Mouse (Mus musculus) T-helper 1 cell (primary cell): ENCODE results near the gene B430306N03Rik.

Source experiments
- in situ Hi-C: fragments of 300-600 bp; cut with MboI, MseI; formaldehyde crosslinking; loops from one replicate; pipeline ENCODE4 v1.15.1; 2025; ENCODE audit warnings: high pct_unique_total_duplicates

The B430306N03Rik gene

DNA sequence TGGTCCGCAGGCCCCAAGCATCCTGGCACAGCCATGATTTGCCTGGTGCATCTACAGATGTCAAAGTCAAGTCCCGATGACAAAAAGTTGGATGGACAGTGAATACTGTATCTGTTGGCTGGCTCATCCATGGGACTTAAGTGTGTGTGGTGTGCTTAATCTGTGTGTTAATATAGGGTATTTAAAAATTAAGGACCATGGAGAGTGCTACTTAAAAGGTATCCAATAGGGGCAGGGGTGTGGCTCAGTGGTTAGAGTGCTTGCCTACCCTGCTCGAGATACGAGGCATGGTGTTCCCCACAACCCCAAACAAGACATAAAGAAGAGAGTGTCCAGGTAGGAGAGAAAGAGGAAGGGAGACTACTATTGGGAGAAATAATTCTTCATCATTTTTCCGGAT, 14.1 kb upstream of the B430306N03Rik start:
- in situ Hi-C loops, result no loop called here

DNA sequence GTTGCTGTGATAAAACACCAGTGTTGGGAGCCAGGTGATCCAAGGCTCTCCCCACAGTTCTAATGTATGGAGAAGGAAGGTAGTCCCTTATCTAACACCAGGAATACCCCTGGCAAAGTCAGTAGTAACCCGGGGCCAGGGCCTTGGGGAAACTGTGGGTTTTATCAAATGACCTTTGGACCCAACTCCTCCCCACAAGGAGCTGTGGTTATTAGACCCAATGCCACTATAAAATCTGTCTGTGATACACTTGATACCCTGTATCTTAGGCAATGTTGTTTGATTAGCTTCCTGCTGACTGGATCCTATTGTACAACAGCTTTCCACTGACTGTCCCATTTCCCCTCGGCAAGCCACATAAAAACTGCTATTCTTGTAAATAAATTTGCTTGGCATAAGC, 3.8 kb upstream of the B430306N03Rik start:
- in situ Hi-C loops, result no loop called here

DNA sequence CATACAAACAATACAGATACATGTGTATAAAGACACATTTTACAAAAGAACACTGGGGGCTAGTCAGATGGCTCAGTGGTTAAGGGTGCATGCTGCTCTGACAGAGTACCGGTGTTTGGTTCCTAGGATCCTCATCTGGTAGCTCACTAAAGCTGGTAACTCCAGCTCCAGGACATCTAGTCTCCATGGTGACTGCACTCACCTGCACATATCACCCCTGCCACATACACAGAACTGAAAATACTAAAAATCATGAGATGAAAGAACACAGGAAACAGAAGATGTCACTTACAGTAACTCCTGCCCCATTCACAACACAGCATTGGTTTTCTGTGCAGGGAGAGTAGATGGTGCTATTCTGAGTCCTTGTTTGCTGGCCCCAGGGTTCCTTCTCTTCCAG, 2.7 kb downstream of the B430306N03Rik start:
- in situ Hi-C loops, result no loop called here

DNA sequence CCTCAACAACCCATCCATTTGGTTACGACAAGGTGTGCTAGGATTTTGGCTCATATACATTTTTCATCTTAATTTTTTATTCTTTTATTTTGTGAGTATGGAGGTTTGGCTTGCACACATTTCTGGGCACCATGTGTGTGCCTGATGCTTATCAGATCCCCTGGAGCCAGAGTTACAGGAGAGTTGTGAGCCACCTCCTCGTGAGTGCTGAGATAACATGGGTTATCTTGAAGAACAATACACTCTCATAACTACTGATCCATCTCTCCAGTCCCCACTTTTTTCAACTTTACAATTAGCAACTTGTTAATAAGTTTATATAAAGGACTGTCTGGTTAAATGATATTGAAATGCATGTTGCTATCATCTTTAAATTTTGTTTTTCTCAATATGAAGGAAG, 5.3 kb downstream of the B430306N03Rik start:
- in situ Hi-C loops, result no loop called here

DNA sequence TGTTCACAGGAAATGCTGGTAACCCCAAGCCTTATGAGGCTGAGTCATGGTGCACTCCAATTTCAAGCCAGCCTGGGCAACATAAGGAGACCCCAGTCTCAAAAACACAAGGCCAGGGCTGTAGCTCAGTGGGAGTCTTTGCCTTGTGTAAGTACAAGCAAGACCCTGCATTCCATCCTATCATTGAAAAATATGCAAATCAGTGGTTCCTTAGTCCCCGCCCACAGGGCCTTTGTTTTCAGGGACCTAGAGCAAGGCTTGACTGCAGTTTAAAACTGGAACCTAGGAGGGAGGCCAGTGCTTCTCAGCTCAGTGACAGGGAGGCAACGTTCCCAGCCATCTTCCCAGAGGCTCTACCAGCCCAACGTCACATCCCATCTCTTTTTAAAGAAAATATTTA, 7.3 kb downstream of the B430306N03Rik start:
- in situ Hi-C loops, result no loop called here

DNA sequence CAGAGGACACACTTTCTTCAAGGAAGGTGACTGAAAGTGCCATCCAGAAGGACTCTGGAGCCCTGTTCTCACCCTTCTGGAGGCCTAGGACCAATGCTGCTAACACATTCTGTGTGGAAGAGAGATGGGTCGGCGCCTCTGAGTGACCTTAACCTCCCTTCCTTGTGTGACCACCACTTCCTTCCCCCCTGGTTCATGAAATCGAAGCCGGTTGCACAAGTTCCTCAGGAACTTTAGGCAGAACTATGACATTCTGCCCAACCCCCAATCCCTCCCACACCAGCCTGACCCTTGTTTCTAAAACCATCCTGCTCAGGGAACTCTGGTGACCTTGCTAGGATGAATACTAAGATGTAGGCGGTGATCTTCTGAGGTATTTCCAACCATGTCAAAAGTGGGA, 8.3 kb downstream of the B430306N03Rik start:
- in situ Hi-C loops, result no loop called here

- in situ Hi-C loops, result no loop called here
These were observed 9.2 kb downstream of the B430306N03Rik start for GRCm38 (mm10) chr17:48325093-48325492.

GRCm38 (mm10) chr17:48325638-48326037, 9.7 kb downstream of the B430306N03Rik start:
- in situ Hi-C loops, result no loop called here

DNA sequence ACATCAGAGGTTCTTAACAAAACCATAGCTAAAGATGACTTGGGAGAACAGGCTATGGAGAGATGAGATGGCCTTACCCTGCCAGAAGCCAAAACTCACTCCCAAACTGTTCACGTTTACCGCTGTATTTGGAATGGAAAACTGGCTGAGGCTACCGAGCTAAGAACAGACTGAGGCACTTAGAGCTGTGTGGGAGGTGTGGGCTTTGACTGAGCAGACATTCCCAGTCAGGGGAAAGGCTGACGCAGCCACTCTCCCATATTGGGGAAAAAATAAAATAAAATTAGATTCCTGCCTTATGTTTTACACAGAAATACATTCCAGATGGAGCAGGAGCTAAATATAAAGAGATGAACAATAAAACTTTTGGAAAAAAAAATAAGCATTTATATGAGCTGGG, 10.7 kb downstream of the B430306N03Rik start:
- in situ Hi-C loops, result no loop called here

DNA sequence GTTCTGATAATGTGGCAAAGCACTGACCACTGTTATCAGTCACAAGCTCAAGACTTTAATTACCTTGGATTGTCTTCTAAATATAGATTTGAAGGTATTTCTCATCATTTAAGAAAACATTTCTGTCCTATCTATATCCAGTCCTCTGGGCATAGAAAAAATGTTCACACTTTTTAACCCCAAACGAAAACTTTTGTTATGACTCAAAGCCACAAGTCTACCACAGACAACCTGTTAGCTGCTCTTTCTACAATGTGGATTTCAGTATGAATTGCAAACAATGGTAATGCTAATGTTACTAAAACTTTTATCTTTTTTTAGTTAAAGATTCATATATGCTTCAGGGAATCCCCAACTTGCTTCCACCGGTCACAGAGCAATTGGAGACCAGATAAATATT, 16.6 kb downstream of the B430306N03Rik start:
- in situ Hi-C loops, result no loop called here

GRCm38 (mm10) chr17:48334186-48334585, 18.2 kb downstream of the B430306N03Rik start:
- in situ Hi-C loops, result no loop called here

GRCm38 (mm10) chr17:48336857-48337256, 20.9 kb downstream of the B430306N03Rik start:
- in situ Hi-C loops, result loop anchor here (5.0 kb wide), 1 partner anchor 60 kb away; no protein-coding TSS in a partner anchor

DNA sequence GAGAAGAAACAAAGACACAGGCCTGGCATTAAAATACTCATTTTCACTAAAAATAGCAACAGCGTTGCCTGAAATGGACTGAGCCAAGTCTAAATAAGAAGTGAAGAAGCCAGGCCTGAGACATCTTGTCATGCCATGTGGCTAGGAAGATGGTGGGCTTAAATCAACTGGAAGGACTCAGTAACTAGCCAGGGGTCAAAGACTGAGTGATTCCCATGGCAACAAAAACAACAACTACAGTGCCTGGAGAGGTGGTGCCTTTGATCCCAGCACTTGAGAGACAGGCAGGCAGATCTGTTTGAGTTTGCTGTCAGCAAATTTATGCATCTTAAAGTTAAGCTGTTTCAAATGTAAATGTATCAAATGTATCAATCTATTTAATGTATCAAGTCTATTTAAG, 24.3 kb downstream of the B430306N03Rik start:
- in situ Hi-C loops, result no loop called here

DNA sequence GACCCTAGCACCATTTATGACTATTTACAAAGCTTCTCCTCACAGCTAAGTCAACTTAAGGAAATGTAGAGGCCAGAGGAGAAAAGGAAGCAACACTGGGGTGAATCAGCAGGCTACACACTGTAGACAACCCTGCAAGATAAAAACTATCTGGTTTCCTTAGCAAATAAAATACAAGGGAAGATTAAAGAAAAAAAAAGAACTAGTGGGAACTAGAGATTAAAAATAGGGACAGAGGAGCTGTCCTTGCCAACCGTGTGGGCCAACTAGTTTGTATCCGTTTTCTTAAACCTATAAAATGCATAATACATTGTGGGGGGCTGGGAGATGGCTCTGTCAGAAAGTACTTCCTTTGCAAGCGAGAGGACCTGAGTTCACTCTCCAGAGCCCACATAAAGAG, 26.0 kb downstream of the B430306N03Rik start:
- in situ Hi-C loops, result no loop called here

DNA sequence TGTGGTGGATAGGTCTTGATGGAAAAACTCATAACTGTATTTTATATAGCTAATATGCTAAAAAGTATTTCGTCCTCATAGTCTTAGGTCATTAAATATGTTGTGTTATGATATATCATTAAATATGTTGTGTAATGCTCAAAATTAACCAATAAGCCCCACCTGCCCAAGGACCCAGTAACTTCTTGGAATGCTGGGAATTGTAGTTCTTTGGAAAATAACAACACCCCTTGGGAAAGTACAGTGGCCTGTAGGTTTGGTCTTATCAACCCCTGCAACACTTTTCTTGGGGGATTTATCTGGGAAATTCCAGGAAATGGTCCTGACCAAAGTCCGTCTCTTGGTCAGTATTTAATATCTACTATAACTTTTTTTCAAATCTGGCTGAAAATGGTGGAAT, 27.1 kb downstream of the B430306N03Rik start:
- in situ Hi-C loops, result no loop called here

- in situ Hi-C loops, result no loop called here
These were observed 29.9 kb downstream of the B430306N03Rik start for GRCm38 (mm10) chr17:48345824-48346223.

GRCm38 (mm10) chr17:48346231-48346630, 30.3 kb downstream of the B430306N03Rik start, which contains the start of gene Trem2:
Gene Trem2 (plus strand): TSS chr17:48346401.
- in situ Hi-C loops, result no loop called here

DNA sequence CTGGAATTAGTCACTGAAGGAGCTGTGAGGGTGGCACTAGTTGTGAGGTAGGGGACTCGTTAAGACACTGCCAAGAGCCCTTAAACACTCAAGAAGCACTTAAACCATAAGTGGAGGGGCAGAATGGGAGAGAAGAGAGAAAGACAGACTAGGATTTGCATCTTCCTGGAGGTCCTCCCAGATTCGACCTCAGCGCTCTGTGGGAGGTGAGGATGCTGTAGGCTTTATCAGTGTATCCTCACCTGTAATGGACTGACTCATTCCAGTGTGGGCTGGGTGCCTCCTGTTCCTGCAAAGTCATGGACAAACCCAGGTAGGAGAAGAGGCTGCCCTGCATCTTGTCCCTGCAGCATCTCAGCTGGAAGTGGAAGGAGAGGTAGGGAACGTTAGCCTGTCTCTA, 30.9 kb downstream of the B430306N03Rik start:
- in situ Hi-C loops, result no loop called here

GRCm38 (mm10) chr17:48347287-48347686, 31.3 kb downstream of the B430306N03Rik start:
- in situ Hi-C loops, result no loop called here

DNA sequence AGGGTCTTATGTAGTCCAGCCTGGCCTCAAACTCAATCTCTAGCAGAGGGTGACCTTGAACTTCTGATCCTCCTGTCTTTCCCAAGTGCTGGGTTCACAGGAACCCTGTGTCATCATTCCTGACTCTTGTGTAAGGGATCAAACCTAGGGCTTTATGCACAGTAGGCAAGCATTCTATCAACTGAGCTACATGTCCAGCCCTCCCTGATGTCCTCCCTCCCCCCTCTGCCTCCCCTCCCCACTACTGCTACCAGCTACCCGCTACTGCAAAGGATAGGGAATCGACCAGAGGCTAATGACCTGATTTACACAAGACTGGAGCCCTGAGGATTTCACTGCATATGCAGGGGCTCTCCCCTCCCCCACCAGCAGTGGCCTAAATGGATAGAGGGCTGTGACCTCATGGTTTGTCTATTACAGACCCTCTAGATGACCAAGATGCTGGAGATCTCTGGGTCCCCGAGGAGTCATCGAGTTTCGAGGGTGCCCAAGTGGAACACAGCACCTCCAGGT, 34.8 kb downstream of the B430306N03Rik start:
- in situ Hi-C loops, result loop anchor here (25.0 kb wide), 1 partner anchor 1412 kb away; no protein-coding TSS in a partner anchor

- in situ Hi-C loops, result loop anchor here (25.0 kb wide), 1 partner anchor 1409 kb away; no protein-coding TSS in a partner anchor
These were observed 37.0 kb downstream of the B430306N03Rik start for GRCm38 (mm10) chr17:48352976-48353375.

- in situ Hi-C loops, result loop anchor here (25.0 kb wide), 1 partner anchor 1406 kb away; no protein-coding TSS in a partner anchor
These were observed 39.9 kb downstream of the B430306N03Rik start for GRCm38 (mm10) chr17:48355822-48356221.

DNA sequence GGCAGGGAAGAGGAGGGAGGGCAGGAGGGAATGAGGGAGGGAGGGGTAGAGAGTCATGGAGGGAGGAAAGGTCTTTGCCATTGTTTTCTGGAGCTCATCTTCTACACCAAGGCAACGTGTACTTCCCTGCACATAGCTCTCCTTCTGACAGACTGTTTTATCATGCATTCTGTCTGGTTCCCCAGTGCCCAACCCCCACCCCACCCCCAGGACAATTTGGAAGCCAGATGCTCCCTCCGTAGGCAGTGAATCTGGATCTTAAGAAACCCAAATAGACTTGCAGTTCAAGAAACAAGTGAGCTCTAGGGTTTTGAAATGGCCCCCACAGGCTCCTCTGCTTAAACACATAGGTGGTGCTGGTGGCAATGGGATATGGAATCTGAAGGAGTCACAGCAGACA, 42.0 kb downstream of the B430306N03Rik start:
- in situ Hi-C loops, result loop anchor here (25.0 kb wide), 1 partner anchor 1404 kb away; no protein-coding TSS in a partner anchor

DNA sequence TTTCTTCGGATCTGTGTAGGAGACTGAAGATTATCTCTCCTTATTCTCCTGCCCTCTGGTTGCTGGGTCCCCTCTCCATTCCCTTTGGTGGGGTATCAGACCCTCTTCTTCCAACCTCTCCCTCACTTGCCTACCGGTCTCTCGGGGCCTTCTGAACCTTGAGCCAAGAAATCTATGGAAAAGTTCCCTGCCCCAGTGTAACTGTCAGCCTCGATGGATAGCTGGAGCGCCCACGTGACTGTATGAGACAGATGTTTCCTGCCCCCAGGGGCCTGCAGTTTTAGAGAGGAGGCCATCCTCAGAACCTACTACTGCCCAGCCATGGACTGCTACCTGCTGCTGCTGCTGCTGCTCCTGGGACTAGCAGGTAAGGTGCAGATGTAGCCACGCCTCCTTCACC, 43.7 kb downstream of the B430306N03Rik start, which contains the start of gene Treml1:
TSS of gene Treml1 (plus strand) at position 301 of the 400 bp plus-strand sequence.
- in situ Hi-C loops, result loop anchor here (25.0 kb wide), 1 partner anchor 1403 kb away; no protein-coding TSS in a partner anchor
